Mouse (Mus musculus) right cerebral cortex, adult 18-20 months (tissue): ENCODE data around the gene Ccdc69.

Experiments
- DNase-seq: peaks from one replicate; pipeline ENCODE4 v3.0.0; 2022; ENCODE audit warnings: mixed read lengths

The Ccdc69 gene

GRCm38 (mm10) chr11:55005684-55006083, 72.2 kb downstream of the Ccdc69 start:
- no peak for DNase-seq

DNA sequence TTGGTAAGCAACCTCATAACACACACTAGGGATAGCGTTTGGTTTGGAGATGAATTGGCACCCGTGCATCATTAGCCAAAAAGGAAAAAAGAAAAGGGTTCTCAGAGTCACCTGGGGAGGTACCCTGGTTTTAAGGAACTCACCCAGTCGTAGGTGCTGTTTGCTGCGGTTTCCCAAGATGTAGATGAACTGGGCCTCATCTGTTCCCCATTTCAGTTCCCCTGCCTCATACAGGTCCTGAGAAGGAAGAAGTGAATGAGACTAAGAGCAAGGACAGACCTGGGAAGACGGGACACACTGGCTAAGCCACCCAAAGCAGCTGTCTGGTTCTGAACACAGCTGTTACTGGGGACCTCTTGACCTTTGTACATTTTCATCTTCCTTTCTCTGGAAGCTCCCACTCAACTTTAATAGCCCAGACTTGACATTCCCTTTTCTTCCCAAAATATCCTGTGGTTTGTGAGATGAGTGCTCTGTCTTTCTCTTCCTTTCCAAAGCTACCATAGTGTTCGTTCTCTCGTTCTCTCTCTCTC, 72.9 kb downstream of the Ccdc69 start:
- no peak for DNase-seq
